Mouse (Mus musculus) embryonic fibroblast, embryonic 13.5 days (primary cell): Measurements from ENCODE around the gene Myom1.

Source experiments
- CTCF ChIP-seq: IDR thresholded peaks from 2 replicates; pipeline ENCODE4 v1.5.1; 2011; ENCODE audit warnings: mild to moderate bottlenecking, control low read depth, low read length, moderate library complexity, borderline replicate concordance; ENCODE audit not compliant: insufficient read depth
- POLR2A ChIP-seq: IDR thresholded peaks from 2 replicates; pipeline ENCODE4 v1.6.1; 2011; ENCODE audit warnings: low read depth, mild to moderate bottlenecking, control low read depth, low read length, moderate library complexity

DNA sequence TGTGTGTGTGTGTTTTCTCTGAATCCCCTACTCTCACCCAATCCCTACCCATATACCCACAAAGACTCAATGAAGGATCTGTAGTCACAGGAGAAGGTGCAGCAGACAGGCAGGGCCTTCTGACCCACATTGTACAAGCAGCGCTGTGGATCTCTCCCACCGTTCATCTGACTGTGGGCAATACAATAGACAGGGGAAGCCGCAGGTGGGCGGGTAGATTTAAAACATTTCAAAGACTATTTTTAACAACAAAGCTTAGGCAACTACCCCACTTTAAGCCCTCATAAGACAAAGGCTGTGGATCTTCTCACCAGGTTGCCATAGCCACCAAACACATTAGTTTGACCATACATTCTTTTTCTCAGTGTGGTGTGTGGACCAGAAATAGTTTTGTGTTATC is 116.2 kb downstream of the Myom1 start:
- TF ChIP-seq POLR2A (no peak), CTCF (no peak)
